In the genomic region with DNA sequence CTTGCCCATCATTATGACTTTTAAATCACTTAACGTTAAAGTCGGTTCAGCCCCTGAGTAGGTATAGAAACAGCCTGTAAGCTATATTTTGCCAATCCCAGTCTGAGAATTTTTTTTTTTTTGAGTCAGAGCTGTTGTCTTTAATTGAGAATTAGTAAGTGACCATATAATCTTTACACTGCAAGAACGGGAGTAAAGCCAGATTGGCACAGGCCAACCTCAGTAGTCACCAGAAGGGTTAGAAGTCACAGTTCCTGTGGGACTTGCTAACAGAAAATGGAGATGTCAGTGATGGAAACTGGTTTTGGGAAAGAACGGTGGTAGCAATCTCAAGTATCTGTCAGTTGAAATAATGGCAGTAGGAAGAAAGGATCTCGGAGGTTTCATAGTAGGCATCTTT, we compare ENCODE assay signal across 10 mouse cellular contexts. TPM values are rescaled to one million over a fixed set of nuclear protein-coding genes. Genes with fewer than 3 reads are reported as not detected.
DNase-seq lines count a peak whose midpoint lies in the region; ATAC-seq and TF ChIP-seq lines count a peak whose summit lies in the region.
"Had no signal": no experiment of that assay in that cellular context is flagged by ENCODE, and none has a peak within 500 bp of the region (broad histone marks: within the 10 kb centered on the region; RNA-seq: fewer than 3 reads in every experiment).

No protein-coding gene starts in this region.

- peaks cover 31% of the 10 kb centered on the region for H3K79me2 ChIP-seq in myocyte (ENCODE audit: control insufficient read depth, insufficient read depth)

- TF ChIP-seq CTCF in lung, embryonic 14.5 days (IDR thresholded peaks at IDR 0.05; ENCODE audit: low read depth), result no peak

- WGBS in lung, embryonic 14.5 days, result 81% methylated on average over 5 of the region's 5 CpGs
- WGBS in hindbrain, embryonic 16.5 days, result 81% methylated on average over 5 of the region's 5 CpGs

- H3ac ChIP-seq in myocyte (ENCODE audit: control insufficient read depth, insufficient read length), result no peak overlapping the region

- no peaks in the 10 kb centered on the region for H3K27me3 ChIP-seq in lung, embryonic 14.5 days (ENCODE audit: insufficient read depth, low read length)
- H3K27me3 ChIP-seq in hindbrain, embryonic 16.5 days (replicated peaks; ENCODE audit: control insufficient read depth, insufficient read depth, low read length), result no peaks in the 10 kb centered on the region
- no peaks in the 10 kb centered on the region for H3K27me3 ChIP-seq in myocyte (ENCODE audit: control insufficient read depth, insufficient read depth, insufficient read length)

- H3K4me2 ChIP-seq in lung, embryonic 14.5 days, result peak overlapping the region; percentile 59
- peak overlapping the region; percentile 59 for H3K4me2 ChIP-seq in hindbrain, embryonic 16.5 days (ENCODE audit: low read length)
- H3K4me2 ChIP-seq in myocyte (ENCODE audit: low read depth), result peak overlapping the region; percentile 81

- TF ChIP-seq POLR2A in myocyte (IDR thresholded peaks at IDR 0.05; ENCODE audit: insufficient read length, low read depth), result no peak

- H3K9ac ChIP-seq in lung, embryonic 14.5 days, result no peak overlapping the region
- no peak overlapping the region for H3K9ac ChIP-seq in hindbrain, embryonic 16.5 days (ENCODE audit: low read depth, low read length)

- H3K27ac ChIP-seq in lung, embryonic 14.5 days (ENCODE audit: low read depth), result no peak overlapping the region
- H3K27ac ChIP-seq in hindbrain, embryonic 16.5 days (ENCODE audit: low read depth, low read length), result no peak overlapping the region

- no peaks in the 10 kb centered on the region for H3K36me3 ChIP-seq in lung, embryonic 14.5 days (ENCODE audit: insufficient read depth)
- H3K36me3 ChIP-seq in hindbrain, embryonic 16.5 days (ENCODE audit: control insufficient read depth, insufficient read depth, low read length), result no peaks in the 10 kb centered on the region
- no peaks in the 10 kb centered on the region for H3K36me3 ChIP-seq in myocyte (ENCODE audit: control insufficient read depth, insufficient read depth)

- ATAC-seq in lung, embryonic 14.5 days (ENCODE audit: insufficient read depth), result no peak
- ATAC-seq in hindbrain, embryonic 16.5 days, result no peak
- ATAC-seq in inflammation-experienced regulatory T-cells, adult 6 months, result no peak

- 0 out of 2 replicates have a peak, but pooled peaks cover 3% of the 10 kb centered on the region for H3K4me1 ChIP-seq in lung, embryonic 14.5 days (ENCODE audit: insufficient read depth)
- peaks cover 14% of the 10 kb centered on the region for H3K4me1 ChIP-seq in hindbrain, embryonic 16.5 days (ENCODE audit: control insufficient read depth, insufficient read depth, low read depth, low read length)

- H3K4me3 ChIP-seq in lung, embryonic 14.5 days (ENCODE audit: low read depth, low read length), result peak overlapping the region; percentile 74
- no peak overlapping the region for H3K4me3 ChIP-seq in hindbrain, embryonic 16.5 days (ENCODE audit: low read length)
- peak overlapping the region; percentile 49 for H3K4me3 ChIP-seq in myocyte

- peak; percentile 54 for DNase-seq in cerebellum, adult 9-10 months
- DNase-seq in cerebellum, postnatal 4 days (ENCODE audit: low spot score in 2 of 2), result no peak
- DNase-seq in lung, embryonic 14.5 days, result no peak
- no peak for DNase-seq in lung, adult 18-20 months
- no peak for DNase-seq in urinary bladder, postnatal 14 days (ENCODE audit: low spot score)
- DNase-seq: B cell, adult 2 months; heart, postnatal 4 days had no signal

- no peaks in the 10 kb centered on the region for H3K9me3 ChIP-seq in lung, embryonic 14.5 days (ENCODE audit: low read depth, low read length)
- no peaks in the 10 kb centered on the region for H3K9me3 ChIP-seq in hindbrain, embryonic 16.5 days (ENCODE audit: control insufficient read depth, low read length)

TF ChIP-seq in myocyte, 11 proteins besides CTCF, POLR2A, EP300 and RAD21:
- TF ChIP-seq USF1 (IDR thresholded peaks at IDR 0.05; ENCODE audit: low read depth) (no peak), CEBPB (IDR thresholded peaks at IDR 0.05; ENCODE audit: insufficient read depth, poor library complexity, severe bottlenecking) (no peak), TCF3 (IDR thresholded peaks at IDR 0.05; ENCODE audit: insufficient read length, low read depth) (no peak), MYOG (IDR thresholded peaks at IDR 0.05; ENCODE audit: control insufficient read depth in 1 of 3, insufficient read depth in 1 of 3, insufficient read length in 2 of 3, low read depth in 2 of 3) (no peak), E2F4 (IDR thresholded peaks at IDR 0.05; ENCODE audit: insufficient read depth) (no peak), SRF (IDR thresholded peaks at IDR 0.05; ENCODE audit: control insufficient read depth, insufficient read length, low read depth) (no peak), MYOD1 (IDR thresholded peaks at IDR 0.05; ENCODE audit: control insufficient read depth in 1 of 3, insufficient read length in 2 of 3, low read depth in 2 of 3) (no peak), REST (IDR thresholded peaks at IDR 0.05; ENCODE audit: insufficient read depth, insufficient read length) (no peak), TCF12 (IDR thresholded peaks at IDR 0.05; ENCODE audit: insufficient read depth, poor library complexity, severe bottlenecking) (no peak), POLR2AphosphoS2 (IDR thresholded peaks at IDR 0.05; ENCODE audit: insufficient read length, low read depth) (no peak), MAX (IDR thresholded peaks at IDR 0.05; ENCODE audit: low read depth) (no peak)

RNA-seq across cellular contexts. Expression of gene Pgrmc2, which starts 1.6 kb away (rescaled TPM):
- 22.1 and 26.5 TPM in 2 replicates for polyA plus RNA-seq in lung, embryonic 14.5 days (2014; fragmentation: Nextera tagmentation; extraction: Ambion mirVana)
- 28.6 and 29.4 TPM in 2 replicates for polyA plus RNA-seq in hindbrain, embryonic 16.5 days (2015; fragmentation: Nextera tagmentation; extraction: Ambion mirVana)
- polyA plus RNA-seq in myocyte (2012; fragmentation: generic; extraction: Trizol), result 58.1 TPM
- 1 to 10 TPM; 2.8 to 4.8 (median 2.9) TPM for polyA plus RNA-seq in inflammation-experienced regulatory T-cells, adult 6 months (2017; shearing (Covaris generic))
